Mouse (Mus musculus) brain, adult 10 weeks (tissue): ENCODE data around the gene Cfap206. TPM values are rescaled to one million over a fixed set of nuclear protein-coding genes. Genes with fewer than 3 reads are reported as not detected.

Experiments used
- polyA plus RNA-seq: library from polyadenylated mRNA; stranded (reverse); fragments of 350-450 nt; fragmentation: Illumina TruSeq; extraction: RNeasy Lipid Tissue Mini Kit (QIAGEN cat#74804); gene quantifications from one replicate; pipeline ENCODE4 v1.2.3, GENCODE M21; 2015; ENCODE audit warnings: low read depth, low replicate concordance

Gene Cfap206
- 4.6 TPM for polyA plus RNA-seq

GRCm38 (mm10) chr4:34729851-34730341, at the start of gene Cfap206:
Gene Cfap206 (minus strand): TSS chr4:34730206.

GRCm38 (mm10) chr4:34777677-34778527, 47.9 kb upstream of the Cfap206 start, which contains the start of gene Smim8:
Gene Smim8 (minus strand): TSS chr4:34778423.

DNA sequence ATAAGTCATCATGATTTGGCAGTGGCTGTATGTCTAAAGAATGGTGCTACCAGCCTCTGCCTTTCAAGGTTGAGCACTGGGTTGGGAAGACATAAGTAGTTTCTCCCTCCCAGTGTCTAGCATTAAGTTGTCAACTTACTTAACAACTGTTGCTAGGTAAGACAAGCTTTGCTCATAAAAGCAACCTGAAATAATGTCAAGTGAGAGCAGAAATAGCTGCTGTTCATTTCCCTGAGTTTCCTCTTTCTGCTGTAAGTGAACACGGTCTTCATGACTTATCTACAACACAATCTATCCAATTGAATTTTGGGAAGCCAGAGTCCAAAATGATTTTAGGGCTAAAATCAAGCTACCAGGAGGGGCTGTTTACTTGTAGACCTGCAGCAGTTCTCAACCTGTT, 26.2 kb upstream of the Cfap206 start, which contains the start of gene Gm136:
Gm136 (minus strand) TSS at position 101 of the 400 bp plus-strand sequence.

DNA sequence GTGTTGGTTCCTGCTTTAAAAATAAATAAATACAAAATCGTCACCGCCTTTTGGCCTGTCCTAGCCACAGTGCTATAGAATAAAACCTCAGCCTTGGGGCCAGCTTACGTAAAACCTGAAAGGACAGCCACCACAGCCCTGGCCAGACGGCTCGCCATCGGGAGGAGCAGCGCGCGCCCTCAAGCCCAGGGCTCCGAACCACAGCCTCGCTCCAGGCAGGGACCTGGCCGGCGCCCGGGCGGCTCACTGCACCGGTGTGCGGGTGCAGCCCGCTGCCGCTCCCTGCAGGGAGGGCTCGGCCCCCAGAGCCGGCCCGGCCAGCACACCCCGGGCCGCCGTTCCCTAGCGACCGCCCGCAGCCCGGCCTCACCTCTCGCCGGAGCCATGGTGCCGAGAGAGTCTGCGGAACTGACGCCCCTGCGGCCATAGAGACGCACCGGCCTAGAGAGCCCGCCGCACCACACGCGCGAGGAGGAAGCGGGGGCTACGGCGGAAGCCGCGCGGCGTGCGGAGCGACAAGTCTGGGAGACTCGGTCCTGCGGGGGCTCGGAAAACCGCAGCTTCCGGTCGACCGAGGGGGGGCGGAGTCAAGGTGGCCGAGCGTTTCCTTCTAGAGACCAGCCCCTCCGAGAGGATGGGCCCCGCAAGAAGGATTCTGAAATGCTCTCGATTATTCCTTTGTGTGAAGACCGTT, 43.0 kb downstream of the Cfap206 start, which contains the start of gene Slc35a1:
Slc35a1 (minus strand) TSS at position 565 of the 694 bp plus-strand sequence.

Other genes with a start within 250 kb of the Cfap206 start
- gene Akirin2, start 179.3 kb downstream of the Cfap206 start, polyA plus RNA-seq, result 96.3 TPM
- 46.9 TPM for gene Orc3, start 115.3 kb downstream of the Cfap206 start, polyA plus RNA-seq
- gene Rars2, start 115.2 kb downstream of the Cfap206 start, polyA plus RNA-seq, result 23.1 TPM
- gene Slc35a1, start 42.8 kb downstream of the Cfap206 start, polyA plus RNA-seq, result 25.2 TPM
- not detected for gene Gm136, start 26.1 kb upstream of the Cfap206 start, polyA plus RNA-seq
- 42.5 TPM for gene Smim8, start 48.2 kb upstream of the Cfap206 start, polyA plus RNA-seq
- gene Zfp292, start 152.8 kb upstream of the Cfap206 start, polyA plus RNA-seq, result 10.1 TPM
- not detected for gene Cga, start 163.6 kb upstream of the Cfap206 start, polyA plus RNA-seq